Mouse (Mus musculus) spleen, postnatal 0 days (tissue): Measurements from ENCODE around the gene Gm3012. TPM values are rescaled to one million over a fixed set of nuclear protein-coding genes. Genes with fewer than 3 reads are reported as not detected.

Experiments used
- polyA plus RNA-seq: library from polyadenylated mRNA; unstranded; fragments of >200 nt; fragmentation: Nextera tagmentation; extraction: Ambion mirVana; gene quantifications from 2 replicates; pipeline ENCODE4 v1.2.1, GENCODE M21; 2015

Gene Gm3012
- polyA plus RNA-seq, result not detected in 2 replicates

DNA sequence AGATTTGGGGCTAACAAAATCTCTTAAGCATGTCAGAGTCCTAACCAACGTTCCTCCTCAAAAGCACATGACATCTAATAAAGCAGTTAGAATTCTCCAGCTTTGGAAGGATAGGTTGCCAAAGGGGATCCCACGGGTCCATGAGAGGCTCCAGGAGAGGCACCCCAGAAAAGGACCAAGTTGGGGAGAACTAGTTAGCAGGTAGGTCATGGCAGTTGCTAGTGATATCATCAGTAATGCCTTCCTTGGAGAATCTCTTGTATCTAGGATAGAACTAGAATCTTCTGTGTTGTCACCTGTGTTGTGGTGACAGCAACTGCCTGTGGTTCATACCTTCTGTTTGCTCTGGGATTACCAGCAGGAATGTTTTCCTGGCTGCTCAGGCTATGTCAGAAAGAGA is at the start of gene Gm3012:
Gene Gm3012 (plus strand): TSS at position 301 of the 400 bp plus-strand sequence.

DNA sequence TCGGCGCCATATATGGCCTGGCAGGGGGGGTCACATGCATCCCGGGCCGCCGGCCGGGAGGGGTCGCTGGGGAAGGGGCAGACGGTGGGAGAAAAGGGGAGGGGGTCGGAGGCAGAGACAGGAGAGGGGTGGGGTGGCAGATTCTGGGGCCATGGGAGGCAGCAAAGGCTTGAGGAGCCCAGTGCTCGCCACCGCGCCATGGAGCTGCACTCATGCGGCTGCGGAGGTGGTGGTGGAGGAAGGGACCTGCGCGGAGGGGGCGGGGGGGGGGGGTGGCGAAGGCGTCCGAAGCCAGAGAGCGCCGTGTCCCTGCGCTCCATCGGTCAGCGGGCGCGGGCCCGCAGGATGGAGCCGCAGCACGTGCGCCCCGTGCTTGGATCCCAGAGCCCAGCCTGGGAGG is 17.4 kb downstream of the Gm3012 start, which contains the start of gene Gm3020:
Gene Gm3020 (plus strand): TSS at position 301 of the 400 bp plus-strand sequence.

DNA sequence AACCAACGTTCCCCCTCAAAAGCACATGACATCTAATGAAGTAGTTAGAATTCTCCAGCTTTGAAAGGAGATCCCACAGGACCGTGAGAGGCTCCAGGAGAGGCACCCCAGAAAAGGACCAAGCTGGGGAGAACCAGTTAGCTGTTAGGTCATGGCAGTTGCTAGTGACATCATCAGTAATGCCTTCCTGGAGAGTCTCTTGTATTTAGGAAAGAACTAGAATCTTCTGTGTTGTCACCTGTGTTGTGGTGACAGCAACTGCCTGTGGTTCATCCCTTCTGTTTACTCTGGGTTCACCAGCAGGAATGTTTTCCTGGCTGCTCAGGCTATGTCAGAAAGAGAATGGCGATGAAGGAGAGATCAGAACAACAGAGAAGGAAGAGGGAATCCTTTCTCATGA is 54.2 kb downstream of the Gm3012 start, which contains the start of gene Gm3043:
Gene Gm3043 (plus strand): TSS at position 301 of the 400 bp plus-strand sequence.

Other genes with a start within 250 kb of the Gm3012 start
- not detected in 2 replicates for gene Gm10413, start 239.4 kb upstream of the Gm3012 start, polyA plus RNA-seq
- gene Gm10409, start 221.9 kb upstream of the Gm3012 start, polyA plus RNA-seq, result 0.13 and 0.15 TPM in 2 replicates
- 0.10 TPM in 1 of 2 replicates, not detected in the other for gene Gm3005, start 206.4 kb upstream of the Gm3012 start, polyA plus RNA-seq
- gene Gm10408, start 185.1 kb upstream of the Gm3012 start, polyA plus RNA-seq, result not detected in 2 replicates
- gene Gm3020, start 17.5 kb downstream of the Gm3012 start, polyA plus RNA-seq, result 0.13 and 0.15 TPM in 2 replicates
- not detected in 2 replicates for gene Gm3043, start 54.3 kb downstream of the Gm3012 start, polyA plus RNA-seq
- not detected in 2 replicates for gene Gm3002, start 175.6 kb downstream of the Gm3012 start, polyA plus RNA-seq
- gene Gm3033, start 211.7 kb downstream of the Gm3012 start, polyA plus RNA-seq, result 0.16 TPM in 1 of 2 replicates, not detected in the other
- 0.07 TPM in 1 of 2 replicates, not detected in the other for gene Gm2916, start 249.7 kb downstream of the Gm3012 start, polyA plus RNA-seq